Mouse (Mus musculus) MEL (cell line): ENCODE results near the gene Fbxw4. TPM values are rescaled to one million over a fixed set of nuclear protein-coding genes. Genes with fewer than 3 reads are reported as not detected.

Experiments
- DNase-seq: peaks from one replicate; pipeline ENCODE4 v3.0.0; 2011; ENCODE audit warnings: low read depth, low spot score
- H3K27ac ChIP-seq: 2 replicates; pipeline ENCODE4 v1.5.1; 2012; ENCODE audit warnings: low read depth, mild to moderate bottlenecking, control low read depth, low read length, moderate library complexity; ENCODE audit not compliant: control insufficient read depth
- H3K27me3 ChIP-seq, 2 experiments: fragments of 150-350 bp in 1 of 2; sonication (generic) in 1 of 2; 2 replicates each; pipeline ENCODE4 v1.6.1; 2012; ENCODE audit warnings: low read length in 2 of 2, mild to moderate bottlenecking in 2 of 2, improper control_type of control experiment in 1 of 2, moderate library complexity in 1 of 2; ENCODE audit not compliant: insufficient read depth in 2 of 2, control insufficient read depth in 1 of 2
- H3K36me3 ChIP-seq, 2 experiments: 2 replicates each; pipeline ENCODE4 v1.6.1; 2012 to 2014; ENCODE audit warnings: low read length in 2 of 2, improper control_type of control experiment in 1 of 2, inconsistent platforms in 1 of 2, mild to moderate bottlenecking in 1 of 2; ENCODE audit not compliant: insufficient read depth in 2 of 2, control insufficient read depth in 1 of 2
- H3K4me1 ChIP-seq, 2 experiments: fragments of 150-350 bp in 1 of 2; sonication (generic) in 1 of 2; 2 replicates each; pipeline ENCODE4 v1.6.1; 2012; ENCODE audit warnings: low read length in 2 of 2, improper control_type of control experiment in 1 of 2, mild to moderate bottlenecking in 1 of 2; ENCODE audit not compliant: insufficient read depth in 2 of 2, control insufficient read depth in 1 of 2
- H3K4me3 ChIP-seq, 2 experiments: fragments of 150-350 bp in 1 of 2; sonication (generic) in 1 of 2; 2 replicates each; pipeline ENCODE4 v1.5.1; 2012; ENCODE audit warnings: low read depth in 2 of 2, low read length in 2 of 2, mild to moderate bottlenecking in 2 of 2, moderate library complexity in 2 of 2, control low read depth in 1 of 2, improper control_type of control experiment in 1 of 2; ENCODE audit not compliant: control insufficient read depth in 1 of 2, insufficient read depth in 1 of 2
- H3K79me2 ChIP-seq: 2 replicates; pipeline ENCODE4 v1.6.1; 2012; ENCODE audit warnings: mild to moderate bottlenecking, low read length, moderate library complexity; ENCODE audit not compliant: control insufficient read depth, poor library complexity, insufficient read depth
- H3K9ac ChIP-seq: 2 replicates; pipeline ENCODE4 v1.6.1; 2012; ENCODE audit warnings: low read depth, mild to moderate bottlenecking, control low read depth, low read length, moderate library complexity; ENCODE audit not compliant: control insufficient read depth, poor library complexity, severe bottlenecking
- H3K9me3 ChIP-seq: fragments of 150-350 bp; sonication (generic); replicated peaks from 2 replicates; pipeline ENCODE4 v1.6.1; 2012; ENCODE audit warnings: mild to moderate bottlenecking, low read length, improper control_type of control experiment, moderate library complexity; ENCODE audit not compliant: insufficient read depth
- BHLHE40 ChIP-seq: IDR thresholded peaks from 2 replicates; pipeline ENCODE4 v1.6.1; 2012; ENCODE audit warnings: low read depth, mild to moderate bottlenecking, inconsistent platforms, low read length, improper control_type of control experiment, borderline replicate concordance
- CHD1 ChIP-seq: IDR thresholded peaks from 2 replicates; pipeline ENCODE4 v1.6.1; 2012; ENCODE audit warnings: low read depth, mild to moderate bottlenecking, inconsistent platforms, low read length, improper control_type of control experiment
- CHD2 ChIP-seq: IDR thresholded peaks from 2 replicates; pipeline ENCODE4 v1.6.1; 2011; ENCODE audit warnings: low read length, improper control_type of control experiment
- CTCF ChIP-seq, 3 experiments: IDR thresholded peaks in 2 of 3; conservative IDR thresholded peaks in 1 of 3; 2 replicates each; pipeline ENCODE4 v1.5.1; 2011 to 2012; ENCODE audit warnings: low read length in 3 of 3, low read depth in 2 of 3, mild to moderate bottlenecking in 2 of 3, improper control_type of control experiment in 1 of 3, inconsistent platforms in 1 of 3, mixed read lengths in 1 of 3, moderate library complexity in 1 of 3; ENCODE audit not compliant: control insufficient read depth in 1 of 3, insufficient read depth in 1 of 3, poor library complexity in 1 of 3, severe bottlenecking in 1 of 3
- E2F4 ChIP-seq: IDR thresholded peaks from 2 replicates; pipeline ENCODE4 v1.6.1; 2011; ENCODE audit warnings: low read depth, low read length, improper control_type of control experiment, borderline replicate concordance
- EP300 ChIP-seq, 2 experiments: IDR thresholded peaks; 2 replicates each; pipeline ENCODE4 v1.6.1; 2011; ENCODE audit warnings: improper control_type of control experiment in 2 of 2, low read length in 2 of 2, low read depth in 1 of 2, mild to moderate bottlenecking in 1 of 2
- ETS1 ChIP-seq: IDR thresholded peaks from 2 replicates; pipeline ENCODE4 v1.6.1; 2012; ENCODE audit warnings: low read depth, mild to moderate bottlenecking, inconsistent platforms, low read length, improper control_type of control experiment, moderate library complexity
- GABPA ChIP-seq: IDR thresholded peaks from 2 replicates; pipeline ENCODE4 v1.6.1; 2012; ENCODE audit warnings: low read depth, mild to moderate bottlenecking, inconsistent platforms, low read length, improper control_type of control experiment, moderate library complexity
- GATA1 ChIP-seq: IDR thresholded peaks from 2 replicates; pipeline ENCODE4 v1.6.1; 2011; ENCODE audit warnings: low read depth, low read length, improper control_type of control experiment
- HCFC1 ChIP-seq: IDR thresholded peaks from 2 replicates; pipeline ENCODE4 v1.6.1; 2012; ENCODE audit warnings: low read depth, mild to moderate bottlenecking, inconsistent platforms, low read length, improper control_type of control experiment, moderate library complexity
- JUND ChIP-seq: IDR thresholded peaks from 2 replicates; pipeline ENCODE4 v1.6.1; 2011; ENCODE audit warnings: low read depth, mild to moderate bottlenecking, improper control_type of control experiment, low read length
- KAT2A ChIP-seq: conservative IDR thresholded peaks from 2 replicates; pipeline ENCODE4 v1.6.1; 2012; ENCODE audit warnings: low read depth, low read length, improper control_type of control experiment, inconsistent platforms
- MAFK ChIP-seq: IDR thresholded peaks from 2 replicates; pipeline ENCODE4 v1.6.1; 2011; ENCODE audit warnings: low read depth, mild to moderate bottlenecking, low read length, improper control_type of control experiment, borderline replicate concordance
- MAX ChIP-seq: IDR thresholded peaks from 2 replicates; pipeline ENCODE4 v1.6.1; 2011; ENCODE audit warnings: low read length, improper control_type of control experiment
- MAZ ChIP-seq: IDR thresholded peaks from 2 replicates; pipeline ENCODE4 v1.6.1; 2012; ENCODE audit warnings: low read depth, mild to moderate bottlenecking, inconsistent platforms, low read length, improper control_type of control experiment
- MEF2A ChIP-seq: IDR thresholded peaks from 2 replicates; pipeline ENCODE4 v1.6.1; 2014; ENCODE audit warnings: low read depth, mild to moderate bottlenecking, inconsistent platforms, low read length, improper control_type of control experiment; ENCODE audit not compliant: poor library complexity, insufficient replicate concordance, severe bottlenecking; ENCODE audit errors: extremely low read depth
- MXI1 ChIP-seq: IDR thresholded peaks from 2 replicates; pipeline ENCODE4 v1.6.1; 2011; ENCODE audit warnings: mild to moderate bottlenecking, low read depth, low read length, improper control_type of control experiment
- MYB ChIP-seq: IDR thresholded peaks from 2 replicates; pipeline ENCODE4 v1.6.1; 2011; ENCODE audit warnings: mild to moderate bottlenecking, low read depth, low read length, improper control_type of control experiment
- MYC ChIP-seq: IDR thresholded peaks from 2 replicates; pipeline ENCODE4 v1.6.1; 2011; ENCODE audit warnings: low read depth, mild to moderate bottlenecking, low read length, improper control_type of control experiment, moderate library complexity
- NELFE ChIP-seq: IDR thresholded peaks from 2 replicates; pipeline ENCODE4 v1.6.1; 2011; ENCODE audit warnings: low read depth, low read length, improper control_type of control experiment
- NRF1 ChIP-seq: IDR thresholded peaks from 2 replicates; pipeline ENCODE4 v1.6.1; 2014; ENCODE audit warnings: low read depth, mild to moderate bottlenecking, inconsistent platforms, low read length, improper control_type of control experiment, moderate library complexity; ENCODE audit not compliant: poor library complexity, insufficient read depth, severe bottlenecking
- POLR2A ChIP-seq, 2 experiments: IDR thresholded peaks; 2 replicates each; pipeline ENCODE4 v1.6.1; 2011 to 2012; ENCODE audit warnings: low read length in 2 of 2, mild to moderate bottlenecking in 2 of 2, control low read depth in 1 of 2, improper control_type of control experiment in 1 of 2, low read depth in 1 of 2, moderate library complexity in 1 of 2; ENCODE audit not compliant: control insufficient read depth in 1 of 2, insufficient read depth in 1 of 2, poor library complexity in 1 of 2
- POLR2AphosphoS2 ChIP-seq: IDR thresholded peaks from 2 replicates; pipeline ENCODE4 v1.6.1; 2011; ENCODE audit warnings: low read length, improper control_type of control experiment
- POLR2AphosphoS5 ChIP-seq: IDR thresholded peaks from 2 replicates; pipeline ENCODE4 v1.6.1; 2012; ENCODE audit warnings: low read depth, borderline replicate concordance, mild to moderate bottlenecking, inconsistent platforms, low read length, moderate library complexity, mixed read lengths
- RCOR1 ChIP-seq: IDR thresholded peaks from 2 replicates; pipeline ENCODE4 v1.6.1; 2012; ENCODE audit warnings: low read depth, mild to moderate bottlenecking, inconsistent platforms, low read length, improper control_type of control experiment
- SIN3A ChIP-seq: IDR thresholded peaks from 2 replicates; pipeline ENCODE4 v1.6.1; 2012; ENCODE audit warnings: low read length, improper control_type of control experiment, inconsistent platforms
- SMC3 ChIP-seq: IDR thresholded peaks from 2 replicates; pipeline ENCODE4 v1.6.1; 2011; ENCODE audit warnings: low read depth, low read length, improper control_type of control experiment
- TAL1 ChIP-seq: IDR thresholded peaks from 2 replicates; pipeline ENCODE4 v1.6.1; 2012; ENCODE audit warnings: mild to moderate bottlenecking, inconsistent platforms, low read length, moderate library complexity, mixed read lengths
- TCF12 ChIP-seq: IDR thresholded peaks from 2 replicates; pipeline ENCODE4 v1.6.1; 2014; ENCODE audit warnings: low read depth, mild to moderate bottlenecking, inconsistent platforms, low read length, improper control_type of control experiment, moderate library complexity
- UBTF ChIP-seq: IDR thresholded peaks from 2 replicates; pipeline ENCODE4 v1.6.1; 2012; ENCODE audit warnings: low read depth, mild to moderate bottlenecking, inconsistent platforms, low read length, improper control_type of control experiment, moderate library complexity, borderline replicate concordance; ENCODE audit not compliant: insufficient read depth
- USF1 ChIP-seq: IDR thresholded peaks from 2 replicates; pipeline ENCODE4 v1.6.1; 2014; ENCODE audit warnings: low read depth, mild to moderate bottlenecking, inconsistent platforms, low read length, improper control_type of control experiment, moderate library complexity
- USF2 ChIP-seq, 2 experiments: IDR thresholded peaks; 2 replicates each; pipeline ENCODE4 v1.6.1; 2011 to 2012; ENCODE audit warnings: improper control_type of control experiment in 2 of 2, low read length in 2 of 2, borderline replicate concordance in 1 of 2, inconsistent platforms in 1 of 2, low read depth in 1 of 2, mild to moderate bottlenecking in 1 of 2; ENCODE audit not compliant: insufficient read depth in 1 of 2
- ZC3H11A ChIP-seq: IDR thresholded peaks from 2 replicates; pipeline ENCODE4 v1.6.1; 2012; ENCODE audit warnings: low read depth, mild to moderate bottlenecking, inconsistent platforms, low read length, improper control_type of control experiment
- ZKSCAN1 ChIP-seq: IDR thresholded peaks from 2 replicates; pipeline ENCODE4 v1.6.1; 2012; ENCODE audit warnings: low read depth, mild to moderate bottlenecking, inconsistent platforms, low read length, improper control_type of control experiment, moderate library complexity
- ZMIZ1 ChIP-seq: IDR thresholded peaks from 2 replicates; pipeline ENCODE4 v1.6.1; 2012; ENCODE audit warnings: low read depth, mild to moderate bottlenecking, inconsistent platforms, low read length, improper control_type of control experiment, moderate library complexity
- ZNF384 ChIP-seq: IDR thresholded peaks from 2 replicates; pipeline ENCODE4 v1.6.1; 2012; ENCODE audit warnings: low read depth, mild to moderate bottlenecking, inconsistent platforms, low read length, improper control_type of control experiment
- polyA plus RNA-seq, 2 experiments: library from polyadenylated mRNA; stranded (reverse) in 1 of 2; unstranded in 1 of 2; fragments of >175 nt in 1 of 2; fragments of >200 nt in 1 of 2; gene quantifications; 2 replicates each; pipeline versions ENCODE4 v1.2.1 to v1.2.4; 2012; ENCODE audit warnings: low replicate concordance in 2 of 2, low read depth in 1 of 2; ENCODE audit not compliant: insufficient read length in 2 of 2, insufficient read depth in 1 of 2, missing spikeins in 1 of 2
- total RNA-seq: library from RNA; depleted of rRNA; stranded (reverse); fragments of 300-350 nt; gene quantifications from 2 replicates; pipeline ENCODE4 v1.2.3, GENCODE M21; 2012

Fbxw4 gene
- total and polyA plus RNA-seq, 3 experiments = 12.4 to 45.3 TPM; not detected in 1

- Histone ChIP-seq H3K36me3 (peaks cover 0 to 18% of the 10 kb centered on the region in 2 experiments; a peak in 2 of 4 replicates), H3K9ac (peak overlapping the region; percentile 32; the same call in 1 of the 2 replicates), H3K9me3 (no peaks in the 10 kb centered on the region), H3K4me1 (peaks cover 11 to 24% of the 10 kb centered on the region in 2 experiments), H3K27ac (peak overlapping the region; percentile 54), H3K79me2 (no peaks in the 10 kb centered on the region; the same call in 1 of the 2 replicates), H3K27me3 (no peaks in the 10 kb centered on the region), H3K4me3 (peak overlapping the region; percentile 22 to 28; a peak in 3 of 4 replicates)
- peak; percentile 94 for DNase-seq
- TF ChIP-seq MAFK = no peak; the same call in 1 of the 2 replicates
- no peak for TF ChIP-seq MEF2A
- TF ChIP-seq ETS1 = peak; percentile 66
- peak; percentile 46 for TF ChIP-seq SIN3A
- peak; percentile 75 for TF ChIP-seq RCOR1
- TF ChIP-seq E2F4 = no peak
- no peak; the same call in 1 of the 2 replicates for TF ChIP-seq POLR2AphosphoS2
- no peak for TF ChIP-seq POLR2AphosphoS5
- no peak for TF ChIP-seq ZC3H11A
- TF ChIP-seq MYB = no peak
- no peak for TF ChIP-seq KAT2A
- peak; percentile 65 for TF ChIP-seq GATA1
- TF ChIP-seq CHD2 = no peak
- no peak for TF ChIP-seq HCFC1
- TF ChIP-seq GABPA = no peak
- TF ChIP-seq USF1 = no peak
- TF ChIP-seq NRF1 = no peak
- peak; percentile 94 for TF ChIP-seq MAX
- peak; percentile 52 to 66; a peak in 3 of 4 replicates for TF ChIP-seq EP300 (IDR thresholded peaks at IDR 0.05; ENCODE audit: low read depth in 1 of 2, low read length in 2 of 2)
- no peak for TF ChIP-seq CHD1
- no peak for TF ChIP-seq NELFE
- TF ChIP-seq UBTF = no peak
- no peak for TF ChIP-seq USF2 (IDR thresholded peaks at IDR 0.05; ENCODE audit: borderline replicate concordance in 1 of 2, insufficient read depth in 1 of 2, low read depth in 1 of 2, low read length in 2 of 2)
- peak; percentile 24 for TF ChIP-seq MAZ
- no peak for TF ChIP-seq CTCF (IDR thresholded peaks at IDR 0.05 in 2 of 3, conservative IDR thresholded peaks at IDR 0.05 in 1 of 3; ENCODE audit: control insufficient read depth in 1 of 3, insufficient read depth in 1 of 3, low read depth in 2 of 3, low read length in 3 of 3, poor library complexity in 1 of 3, severe bottlenecking in 1 of 3)
- TF ChIP-seq MXI1 = peak; percentile 92
- no peak for TF ChIP-seq ZKSCAN1
- no peak for TF ChIP-seq JUND
- peak; percentile 74 for TF ChIP-seq TAL1
- peak; percentile 47 for TF ChIP-seq TCF12
- TF ChIP-seq SMC3 = 0 out of 2 replicates have a peak, but pooled peaks have one; percentile 3
- TF ChIP-seq ZMIZ1 = no peak
- TF ChIP-seq ZNF384 = no peak
- 0 out of 4 replicates have a peak, but pooled peaks of 1 of the 2 experiments have one; percentile 40 for TF ChIP-seq POLR2A (IDR thresholded peaks at IDR 0.05; ENCODE audit: control insufficient read depth in 1 of 2, insufficient read depth in 1 of 2, low read depth in 1 of 2, low read length in 2 of 2, poor library complexity in 1 of 2)
- peak; percentile 99 for TF ChIP-seq BHLHE40
- peak; percentile 83 for TF ChIP-seq MYC
These were observed 7.7 kb downstream of the Fbxw4 start for GRCm38 (mm10) chr19:45652286-45652988.
